ENCODE assay signal across 8 mouse cellular contexts in the genomic region with DNA sequence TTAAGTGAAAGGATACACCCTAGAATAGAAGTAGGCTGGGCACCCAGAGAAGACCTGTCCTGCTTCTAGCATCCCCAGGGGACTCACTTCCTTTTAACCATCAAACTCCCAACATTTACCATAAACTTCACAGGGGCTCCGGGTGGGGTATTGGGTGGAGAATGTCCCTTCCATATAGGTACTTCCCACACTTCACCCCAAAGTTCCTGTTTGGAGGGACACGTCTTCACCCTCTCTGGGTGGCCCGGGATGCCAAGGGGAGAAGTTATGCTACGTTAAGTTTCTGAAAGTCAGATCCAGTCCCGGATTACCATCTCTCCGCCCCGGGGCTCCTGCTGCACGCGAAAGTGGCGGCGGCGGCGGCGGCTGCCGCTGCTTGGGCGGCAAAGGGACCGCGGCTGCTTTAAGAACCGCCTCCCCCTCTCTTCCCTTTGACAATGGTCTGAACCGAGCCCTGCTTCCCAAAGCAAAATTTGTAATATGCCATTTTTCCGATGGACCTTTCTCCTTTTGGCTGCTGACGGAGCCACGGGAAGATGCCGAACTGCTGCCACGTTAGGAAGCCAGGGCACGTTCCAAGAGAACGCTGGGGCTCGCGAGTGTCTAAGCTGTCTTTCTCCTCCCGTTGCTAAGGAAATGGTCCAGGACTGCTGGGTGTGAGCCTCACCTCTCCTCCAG. TPM values are rescaled to one million over a fixed set of nuclear protein-coding genes. Genes with fewer than 3 reads are reported as not detected.
DNase-seq lines count a peak whose midpoint lies in the region; ATAC-seq and TF ChIP-seq lines count a peak whose summit lies in the region.

Ppfia2 (plus strand) TSS at position 485 of the 678 bp plus-strand sequence.

- no peak for TF ChIP-seq CTCF in lung, adult 2 months (IDR thresholded peaks at IDR 0.05; ENCODE audit: insufficient read depth, low read length)
- no peak for TF ChIP-seq CTCF in heart, postnatal 0 days (IDR thresholded peaks at IDR 0.05; ENCODE audit: low read depth)

- TF ChIP-seq POLR2A in lung, adult 2 months (IDR thresholded peaks at IDR 0.05; ENCODE audit: borderline replicate concordance, extremely low read depth, low read depth, low read length), result no peak

- WGBS in lung, adult 2 months, result 1% methylated on average over 30 of the region's 30 CpGs
- WGBS in embryonic facial prominence, embryonic 14.5 days, result under 1% methylated on average over 28 of the region's 30 CpGs
- under 1% methylated on average over 30 of the region's 30 CpGs for WGBS in heart, postnatal 0 days
- WGBS in liver, embryonic 11.5 days, result 2% methylated on average over 30 of the region's 30 CpGs
- WGBS in neural tube, embryonic 15.5 days, result 0% methylated on average over 30 of the region's 30 CpGs

- peaks cover 24% of the 10 kb centered on the region for H3K27me3 ChIP-seq in embryonic facial prominence, embryonic 14.5 days (replicated peaks; ENCODE audit: control insufficient read depth, insufficient read depth, low read length)
- H3K27me3 ChIP-seq in heart, postnatal 0 days (ENCODE audit: control insufficient read depth, insufficient read depth, low read length), result peaks cover 5% of the 10 kb centered on the region; the same call in 1 of the 2 replicates
- peaks cover 22% of the 10 kb centered on the region; the same call in 1 of the 2 replicates for H3K27me3 ChIP-seq in liver, embryonic 11.5 days (replicated peaks; ENCODE audit: control insufficient read depth, insufficient read depth, low read length)
- H3K27me3 ChIP-seq in neural tube, embryonic 15.5 days (replicated peaks), result no peaks in the 10 kb centered on the region

- H3K27ac ChIP-seq in embryonic facial prominence, embryonic 14.5 days (replicated peaks; ENCODE audit: low read depth, low read length), result no peak within 1 kb of the TSS; the same call in 1 of the 2 replicates
- H3K27ac ChIP-seq in heart, postnatal 0 days (ENCODE audit: low read depth), result no peak within 1 kb of the TSS
- H3K27ac ChIP-seq in liver, embryonic 11.5 days (ENCODE audit: low read depth, low read length), result no peak within 1 kb of the TSS
- H3K27ac ChIP-seq in neural tube, embryonic 15.5 days (replicated peaks), result peak within 1 kb of the TSS; percentile 92

- peak; percentile 76 for ATAC-seq in embryonic facial prominence, embryonic 14.5 days (ENCODE audit: low read depth)
- ATAC-seq in heart, postnatal 0 days (ENCODE audit: insufficient read depth, low read depth), result no peak; the same call in 1 of the 2 replicates
- no peak for ATAC-seq in liver, embryonic 11.5 days (replicated peaks; ENCODE audit: low FRiP score)
- ATAC-seq in neural tube, embryonic 15.5 days (ENCODE audit: low FRiP score), result peak; percentile 88
- no peak for ATAC-seq in CD4-positive, CD25-positive, alpha-beta regulatory T cell, adult 4 months

- H3K4me1 ChIP-seq in lung, adult 2 months (ENCODE audit: control insufficient read depth, insufficient read depth, low read length), result 0 out of 2 replicates have a peak, but pooled peaks cover 2% of the 10 kb centered on the region
- H3K4me1 ChIP-seq in embryonic facial prominence, embryonic 14.5 days (ENCODE audit: control insufficient read depth, insufficient read depth, low read length), result peaks cover 7% of the 10 kb centered on the region
- peaks cover 8% of the 10 kb centered on the region; the same call in 1 of the 2 replicates for H3K4me1 ChIP-seq in heart, postnatal 0 days (ENCODE audit: control insufficient read depth, insufficient read depth)
- H3K4me1 ChIP-seq in liver, embryonic 11.5 days (replicated peaks; ENCODE audit: control insufficient read depth, insufficient read depth, low read length), result no peaks in the 10 kb centered on the region
- H3K4me1 ChIP-seq in neural tube, embryonic 15.5 days, result peaks cover 7% of the 10 kb centered on the region; the same call in 1 of the 2 replicates

- H3K9me3 ChIP-seq in embryonic facial prominence, embryonic 14.5 days (ENCODE audit: control insufficient read depth, low read length), result no peaks in the 10 kb centered on the region
- H3K9me3 ChIP-seq in heart, postnatal 0 days (replicated peaks; ENCODE audit: control insufficient read depth, low read length), result no peaks in the 10 kb centered on the region
- H3K9me3 ChIP-seq in liver, embryonic 11.5 days (ENCODE audit: control insufficient read depth, low read length), result no peaks in the 10 kb centered on the region
- H3K9me3 ChIP-seq in neural tube, embryonic 15.5 days (replicated peaks), result no peaks in the 10 kb centered on the region

- peak within 1 kb of the TSS; percentile 48 for H3K4me3 ChIP-seq in lung, adult 2 months (replicated peaks; ENCODE audit: extremely low read depth, low read depth, low read length)
- H3K4me3 ChIP-seq in embryonic facial prominence, embryonic 14.5 days (ENCODE audit: low read depth, low read length), result peak within 1 kb of the TSS; percentile 55
- H3K4me3 ChIP-seq in heart, postnatal 0 days (ENCODE audit: low read depth, low read length), result peak within 1 kb of the TSS; percentile 48
- peak within 1 kb of the TSS; percentile 34 for H3K4me3 ChIP-seq in liver, embryonic 11.5 days (ENCODE audit: low read depth, low read length)
- peak within 1 kb of the TSS; percentile 75 for H3K4me3 ChIP-seq in neural tube, embryonic 15.5 days (replicated peaks)

- H3K9ac ChIP-seq in embryonic facial prominence, embryonic 14.5 days (ENCODE audit: low read depth, low read length), result peak within 1 kb of the TSS; percentile 56
- no peak within 1 kb of the TSS; the same call in 1 of the 2 replicates for H3K9ac ChIP-seq in heart, postnatal 0 days (replicated peaks; ENCODE audit: low read depth, low read length)
- no peak within 1 kb of the TSS for H3K9ac ChIP-seq in liver, embryonic 11.5 days (ENCODE audit: low read depth, low read length)
- peak within 1 kb of the TSS; percentile 72 for H3K9ac ChIP-seq in neural tube, embryonic 15.5 days (replicated peaks)

- DNase-seq in lung, adult 2 months, result peak; percentile 3
- DNase-seq in lung, postnatal 25 days (ENCODE audit: low spot score), result no peak
- DNase-seq in embryonic facial prominence, embryonic 14.5 days (ENCODE audit: low spot score), result peak; percentile 70
- peak; percentile 30 for DNase-seq in heart, postnatal 0 days (ENCODE audit: low spot score)
- DNase-seq in kidney, postnatal 36 days, result peak; percentile 8 to 18
- DNase-seq in liver, embryonic 11.5 days (ENCODE audit: low spot score), result peak; percentile 49

- no peak for TF ChIP-seq EP300 in heart, postnatal 0 days (IDR thresholded peaks at IDR 0.05; ENCODE audit: low read depth)

- H3K4me2 ChIP-seq in embryonic facial prominence, embryonic 14.5 days (ENCODE audit: low read depth, low read length), result peak within 1 kb of the TSS; percentile 89
- H3K4me2 ChIP-seq in heart, postnatal 0 days (ENCODE audit: low read depth, low read length), result peak within 1 kb of the TSS; percentile 63
- peak within 1 kb of the TSS; percentile 62 for H3K4me2 ChIP-seq in liver, embryonic 11.5 days
- peak within 1 kb of the TSS; percentile 75 for H3K4me2 ChIP-seq in neural tube, embryonic 15.5 days

- H3K36me3 ChIP-seq in embryonic facial prominence, embryonic 14.5 days (ENCODE audit: control insufficient read depth, insufficient read depth, low read length), result no peaks in the 10 kb centered on the region
- no peaks in the 10 kb centered on the region for H3K36me3 ChIP-seq in heart, postnatal 0 days (replicated peaks; ENCODE audit: control insufficient read depth, insufficient read depth, low read length)
- no peaks in the 10 kb centered on the region for H3K36me3 ChIP-seq in liver, embryonic 11.5 days (ENCODE audit: control insufficient read depth, insufficient read depth, low read length)
- no peaks in the 10 kb centered on the region for H3K36me3 ChIP-seq in neural tube, embryonic 15.5 days

RNA-seq across cellular contexts. Expression of gene Ppfia2, which starts in this region (rescaled TPM):
- polyA plus RNA-seq in lung, adult 2 months (2012; rRNA removed), result 0.05 and 0.14 TPM in 2 replicates
- polyA plus RNA-seq in embryonic facial prominence, embryonic 14.5 days (2014; fragmentation: Nextera tagmentation; extraction: Ambion mirVana), result 2.3 and 2.9 TPM in 2 replicates
- 2.2 TPM in 1 of 2 replicates, not detected in the other for total RNA-seq in heart, postnatal 0 days (2014; rRNA removed; ENCODE audit: low replicate concordance)
- 0.19 and 0.20 TPM in 2 replicates for polyA plus RNA-seq in heart, postnatal 0 days (2015; fragmentation: Nextera tagmentation; extraction: Ambion mirVana)
- 0.19 and 0.23 TPM in 2 replicates for polyA plus RNA-seq in liver, embryonic 11.5 days (2014; fragmentation: Nextera tagmentation; extraction: Ambion mirVana)
- polyA plus RNA-seq in neural tube, embryonic 15.5 days (2015; fragmentation: Nextera tagmentation; extraction: Ambion mirVana), result 23.7 and 28.3 TPM in 2 replicates
- polyA plus RNA-seq in CD4-positive, CD25-positive, alpha-beta regulatory T cell, adult 4 months (2017; shearing (Covaris generic)), result under 1 TPM in 1 of 2 experiments, not detected in 1; 0.06 TPM

Comparison
In these comparisons a context has a peak if more than half of its experiments do, and no peak if none do; other contexts are left out.
1. Peak in DNase-seq and H3K4me3 ChIP-seq in lung, adult 2 months; RNA of the gene not detected or under 1 TPM.
2. Peak in DNase-seq, H3K4me3 ChIP-seq and H3K4me2 ChIP-seq in liver, embryonic 11.5 days; RNA of the gene not detected or under 1 TPM.
3. ATAC-seq: peak in embryonic facial prominence, embryonic 14.5 days (single experiment) and neural tube, embryonic 15.5 days (single experiment); none in heart, postnatal 0 days (single experiment), liver, embryonic 11.5 days (single experiment) and CD4-positive, CD25-positive, alpha-beta regulatory T cell, adult 4 months (single experiment).
4. H3K9ac ChIP-seq: peak in embryonic facial prominence, embryonic 14.5 days (single experiment) and neural tube, embryonic 15.5 days (single experiment); none in heart, postnatal 0 days (single experiment) and liver, embryonic 11.5 days (single experiment).
5. Peak in every context shown above with its lines, with median percentiles within 50 percentile points of each other: H3K4me3 ChIP-seq and H3K4me2 ChIP-seq.